Mouse (Mus musculus) neural tube, embryonic 15.5 days (tissue): Measurements from ENCODE around the gene Rxrg. TPM values are rescaled to one million over a fixed set of nuclear protein-coding genes. Genes with fewer than 3 reads are reported as not detected.

ENCODE experiments used
- ATAC-seq: fragments of 200-750 bp; cut with Nextera tagmentation; 2 replicates; pipeline ENCODE4 v1.8.0; 2017; ENCODE audit warnings: mild to moderate bottlenecking, moderate TSS enrichment, moderate library complexity; ENCODE audit not compliant: low FRiP score
- H3K27ac ChIP-seq: fragments of 300-500 bp; sonication (generic); replicated peaks from 2 replicates; pipeline ENCODE4 v1.5.1; 2015; ENCODE audit warnings: mild to moderate bottlenecking, inconsistent platforms
- H3K27me3 ChIP-seq: fragments of 300-500 bp; sonication (generic); replicated peaks from 2 replicates; pipeline ENCODE4 v1.6.1; 2015; ENCODE audit warnings: inconsistent platforms
- H3K36me3 ChIP-seq: fragments of 300-500 bp; sonication (generic); 2 replicates; pipeline ENCODE4 v1.6.1; 2015; ENCODE audit warnings: inconsistent platforms
- H3K4me1 ChIP-seq: fragments of 300-500 bp; sonication (generic); 2 replicates; pipeline ENCODE4 v1.6.1; 2015; ENCODE audit warnings: inconsistent platforms
- H3K4me2 ChIP-seq: fragments of 300-500 bp; sonication (generic); 2 replicates; pipeline ENCODE4 v1.6.1; 2015; ENCODE audit warnings: inconsistent platforms, mild to moderate bottlenecking, moderate library complexity
- H3K4me3 ChIP-seq: fragments of 300-500 bp; sonication (generic); replicated peaks from 2 replicates; pipeline ENCODE4 v1.5.1; 2015; ENCODE audit warnings: mild to moderate bottlenecking, inconsistent platforms
- H3K9ac ChIP-seq: fragments of 300-500 bp; sonication (generic); replicated peaks from 2 replicates; pipeline ENCODE4 v1.6.1; 2015; ENCODE audit warnings: mild to moderate bottlenecking, inconsistent platforms
- H3K9me3 ChIP-seq: fragments of 300-500 bp; sonication (generic); replicated peaks from 2 replicates; pipeline ENCODE4 v1.6.1; 2016; ENCODE audit warnings: inconsistent platforms
- WGBS: fragments of 180-500 bp; shearing (Covaris S2); methylation state at CpG from one replicate; pipeline ENCODE4 v1.1.7; 2015; ENCODE audit warnings: mixed read lengths; 5-methylcytosine and 5-hydroxymethylcytosine counted together
- polyA plus RNA-seq: library from polyadenylated mRNA; unstranded; fragments of >200 nt; fragmentation: Nextera tagmentation; extraction: Ambion mirVana; gene quantifications from 2 replicates; pipeline ENCODE4 v1.2.1, GENCODE M21; 2015

The Rxrg gene
- polyA plus RNA-seq, 1 experiment from 2014 or later: 20.8 TPM

DNA sequence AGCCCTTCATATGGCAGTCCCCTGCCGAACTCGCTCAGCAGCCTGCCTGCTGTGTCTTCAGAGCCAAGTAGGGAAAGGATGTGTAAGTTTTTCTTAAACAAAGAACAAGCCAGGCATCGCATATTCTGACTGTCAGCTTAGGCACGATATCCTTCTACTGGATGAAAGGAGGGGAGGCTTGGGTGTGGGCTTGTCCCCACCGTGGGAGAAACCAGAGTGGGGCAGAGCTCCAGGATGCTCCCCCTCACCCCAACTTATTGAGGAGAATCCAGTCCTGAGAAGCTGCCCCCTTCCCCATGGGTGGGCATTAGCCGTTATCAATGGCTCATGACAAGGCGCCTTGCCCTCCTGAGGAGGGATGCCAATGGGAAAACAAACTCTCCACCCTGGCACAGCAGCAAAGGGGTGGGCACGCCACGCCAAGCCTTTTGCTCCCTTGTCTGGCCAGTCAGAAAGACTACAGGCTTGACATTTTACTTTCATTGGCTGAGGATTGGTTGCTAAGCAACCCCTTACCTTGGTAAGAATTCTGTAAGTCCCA is 10.1 kb downstream of the Rxrg start:
- Histone ChIP-seq H3K4me2 (peak overlapping the region; percentile 58), H3K27me3 (no peaks in the 10 kb centered on the region), H3K4me1 (peaks cover 20% of the 10 kb centered on the region), H3K9me3 (no peaks in the 10 kb centered on the region), H3K9ac (no peak overlapping the region), H3K36me3 (no peaks in the 10 kb centered on the region), H3K27ac (peak overlapping the region; percentile 66), H3K4me3 (peak overlapping the region; percentile 15)
- 22% methylated on average over 9 of the region's 9 CpGs for WGBS
- ATAC-seq: peak; percentile 90

DNA sequence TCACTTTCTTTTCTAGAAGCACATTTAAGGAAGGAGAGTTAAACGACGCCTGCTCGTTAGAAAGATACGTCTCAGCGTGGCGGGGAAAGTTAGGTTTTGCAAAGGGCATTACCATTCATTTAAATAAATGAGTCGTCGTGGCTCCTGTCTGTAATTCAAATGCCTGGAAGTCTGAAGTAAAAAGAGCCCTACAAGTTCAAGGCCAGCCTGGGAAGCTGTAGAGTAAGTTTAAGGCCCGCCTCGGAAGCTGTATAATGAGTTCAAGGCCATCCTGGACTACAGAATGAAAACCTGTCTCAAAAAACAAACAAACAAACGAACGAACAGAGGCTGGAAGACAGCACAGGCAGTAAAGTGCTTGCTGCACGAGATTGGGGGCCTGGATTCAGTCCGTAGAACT is 18.9 kb downstream of the Rxrg start:
- ATAC-seq: no peak

DNA sequence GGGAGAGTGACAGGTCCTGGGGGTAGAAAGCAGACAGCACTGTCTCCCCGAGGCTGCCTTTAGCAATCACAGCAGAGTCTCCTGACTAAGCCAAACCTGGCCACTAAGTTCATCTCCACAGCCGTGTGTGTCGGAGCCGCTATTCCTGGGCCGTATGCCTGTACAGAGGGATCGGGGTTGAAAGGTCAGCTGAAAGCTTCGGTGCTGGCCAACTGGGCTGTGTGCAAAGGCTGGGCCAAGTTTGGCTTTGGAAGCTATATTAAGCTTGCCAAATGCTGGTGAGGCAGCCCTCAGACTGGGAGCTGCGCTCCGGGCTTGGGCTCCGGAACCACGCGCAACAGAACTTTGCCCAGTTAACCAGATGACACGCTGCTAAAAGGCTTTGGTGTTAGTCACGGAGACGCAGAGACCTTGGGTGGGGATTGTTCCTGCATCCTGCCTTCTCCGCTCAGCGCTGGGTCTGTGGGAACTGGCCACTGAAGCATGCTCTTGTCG is 19.9 kb downstream of the Rxrg start:
- no peaks in the 10 kb centered on the region for H3K36me3 ChIP-seq
- 0 out of 2 replicates have a peak overlapping the region, but pooled peaks have one; percentile 18 for H3K27ac ChIP-seq
- peaks cover 4% of the 10 kb centered on the region; the same call in 1 of the 2 replicates for H3K4me1 ChIP-seq
- no peak overlapping the region for H3K4me2 ChIP-seq
- peak; percentile 59; the same call in 1 of the 2 replicates for ATAC-seq
- no peak overlapping the region for H3K9ac ChIP-seq
- no peak overlapping the region for H3K4me3 ChIP-seq
- no peaks in the 10 kb centered on the region for H3K27me3 ChIP-seq
- WGBS: 72% methylated on average over 18 of the region's 18 CpGs
- H3K9me3 ChIP-seq: no peaks in the 10 kb centered on the region

More for the DNA sequence above, 18.9 kb downstream of the Rxrg start:
- H3K4me1 ChIP-seq: peaks cover 4% of the 10 kb centered on the region; the same call in 1 of the 2 replicates
- no peaks in the 10 kb centered on the region for H3K27me3 ChIP-seq
- no peak overlapping the region for H3K27ac ChIP-seq
- H3K36me3 ChIP-seq: no peaks in the 10 kb centered on the region
- H3K9ac ChIP-seq: no peak overlapping the region
- 70% methylated on average over 14 of the region's 14 CpGs for WGBS
- H3K4me2 ChIP-seq: no peak overlapping the region
- H3K9me3 ChIP-seq: no peaks in the 10 kb centered on the region
- H3K4me3 ChIP-seq: no peak overlapping the region

DNA sequence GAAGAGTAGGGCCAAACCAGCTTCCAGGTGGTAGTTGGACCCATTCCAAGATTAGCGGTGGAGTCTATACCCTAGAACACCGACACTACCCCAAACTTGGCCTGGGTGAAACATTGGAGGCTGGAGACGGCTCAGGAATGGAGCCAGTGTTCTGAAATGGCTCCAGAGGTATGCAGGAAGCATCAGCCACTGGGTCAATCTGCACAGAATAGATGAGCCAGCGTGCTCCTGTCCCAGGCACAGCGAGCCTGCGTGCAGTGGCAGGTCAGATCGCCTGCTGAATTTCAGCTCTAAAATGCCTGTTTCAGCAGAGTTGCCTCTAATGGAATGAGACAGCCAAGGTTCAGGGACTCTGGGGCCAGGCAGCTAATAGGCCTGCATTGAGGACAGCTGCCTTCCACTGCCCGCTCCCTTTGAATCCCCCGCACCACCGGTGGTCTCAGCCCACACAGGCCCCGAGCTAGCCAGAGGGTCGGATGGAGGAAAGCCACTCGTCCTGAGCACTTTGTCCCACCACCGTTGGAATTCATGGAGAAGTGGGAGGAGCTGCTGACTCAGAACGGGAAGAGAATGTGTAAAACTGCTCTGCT is 22.1 kb downstream of the Rxrg start:
- no peak overlapping the region for H3K4me2 ChIP-seq
- H3K9me3 ChIP-seq: no peaks in the 10 kb centered on the region
- no peak for ATAC-seq
- 77% methylated on average over 15 of the region's 15 CpGs for WGBS
- H3K27me3 ChIP-seq: no peaks in the 10 kb centered on the region
- H3K4me3 ChIP-seq: no peak overlapping the region
- no peaks in the 10 kb centered on the region for H3K36me3 ChIP-seq
- H3K27ac ChIP-seq: no peak overlapping the region
- no peak overlapping the region for H3K9ac ChIP-seq
- H3K4me1 ChIP-seq: peaks cover 4% of the 10 kb centered on the region; the same call in 1 of the 2 replicates

DNA sequence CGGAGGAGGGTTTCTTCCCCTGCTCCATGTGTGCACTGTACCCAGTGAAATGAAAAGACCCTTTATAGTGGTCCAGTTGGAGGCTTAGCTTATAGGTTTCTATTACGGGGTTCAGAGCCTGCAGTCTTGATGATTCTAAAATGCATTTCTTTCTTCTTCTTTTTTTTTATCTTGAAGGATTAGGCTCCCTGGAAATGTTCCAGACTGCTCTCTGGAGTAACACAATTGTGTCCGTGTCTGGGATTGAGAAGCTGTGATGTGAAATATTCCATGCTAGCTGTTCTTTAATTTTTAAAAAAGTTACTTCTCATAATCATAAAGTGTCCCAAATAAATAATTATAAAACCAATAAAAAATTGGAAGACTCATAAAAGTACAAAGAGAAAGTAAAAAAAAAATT is 26.9 kb downstream of the Rxrg start:
- ATAC-seq: no peak
- Histone ChIP-seq H3K27ac (no peak overlapping the region), H3K27me3 (no peaks in the 10 kb centered on the region), H3K4me2 (no peak overlapping the region), H3K9me3 (no peaks in the 10 kb centered on the region), H3K4me3 (no peak overlapping the region), H3K4me1 (no peaks in the 10 kb centered on the region), H3K36me3 (no peaks in the 10 kb centered on the region), H3K9ac (no peak overlapping the region)
- 54% methylated on average over 3 of the region's 3 CpGs for WGBS

GRCm38 (mm10) chr1:167631765-167632164 is 33.6 kb downstream of the Rxrg start:
- Histone ChIP-seq H3K27me3 (0 out of 2 replicates have a peak, but pooled peaks cover 3% of the 10 kb centered on the region), H3K9ac (no peak overlapping the region), H3K4me3 (no peak overlapping the region), H3K27ac (no peak overlapping the region), H3K4me2 (no peak overlapping the region), H3K4me1 (no peaks in the 10 kb centered on the region), H3K36me3 (no peaks in the 10 kb centered on the region), H3K9me3 (no peaks in the 10 kb centered on the region)
- ATAC-seq: no peak
- WGBS: 93% methylated on average over 6 of the region's 6 CpGs

DNA sequence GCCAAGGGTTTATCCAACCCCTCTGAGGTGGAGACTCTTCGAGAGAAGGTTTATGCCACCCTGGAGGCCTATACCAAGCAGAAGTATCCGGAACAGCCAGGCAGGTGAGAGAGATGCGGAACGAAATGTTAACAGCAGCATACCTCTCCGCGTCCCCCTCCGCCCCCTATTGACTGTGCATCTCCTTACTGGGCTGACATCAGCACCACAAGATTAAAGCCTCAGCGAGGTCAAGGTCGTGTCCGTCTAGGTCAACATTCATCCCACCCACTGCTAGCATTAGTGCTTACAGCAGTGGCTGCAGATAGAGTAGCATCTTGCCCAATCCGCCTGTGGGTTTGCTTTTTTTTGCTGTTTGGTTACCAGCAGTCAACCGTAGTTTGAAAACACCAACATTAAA is 37.5 kb downstream of the Rxrg start:
- Histone ChIP-seq H3K27me3 (0 out of 2 replicates have a peak, but pooled peaks cover 3% of the 10 kb centered on the region), H3K9ac (no peak overlapping the region), H3K9me3 (no peaks in the 10 kb centered on the region), H3K4me1 (no peaks in the 10 kb centered on the region), H3K36me3 (no peaks in the 10 kb centered on the region), H3K4me3 (no peak overlapping the region), H3K27ac (no peak overlapping the region), H3K4me2 (no peak overlapping the region)
- no peak for ATAC-seq
- WGBS: 56% methylated on average over 12 of the region's 12 CpGs

DNA sequence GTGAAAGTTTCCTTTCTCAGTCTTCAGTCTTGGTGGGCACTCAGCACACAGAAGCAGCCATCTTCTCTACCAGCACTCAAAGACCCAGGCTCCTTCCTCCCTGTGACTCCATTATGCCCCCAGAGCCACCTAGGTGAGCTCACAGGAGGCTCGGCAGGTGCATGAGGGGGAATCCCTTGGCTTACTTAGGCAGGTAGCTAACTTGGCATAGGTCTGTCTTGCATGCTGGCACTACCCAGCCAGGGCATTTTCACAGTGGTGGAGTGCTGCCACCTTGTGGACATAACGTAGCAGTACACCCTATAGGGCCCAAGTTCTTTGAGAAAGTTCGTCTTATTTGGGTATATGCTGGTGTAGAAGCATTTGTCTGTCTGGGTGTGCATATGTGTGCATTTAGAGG is 38.8 kb downstream of the Rxrg start:
- WGBS: 12% methylated on average over 3 of the region's 3 CpGs
- Histone ChIP-seq H3K27me3 (0 out of 2 replicates have a peak, but pooled peaks cover 3% of the 10 kb centered on the region), H3K36me3 (no peaks in the 10 kb centered on the region), H3K4me1 (no peaks in the 10 kb centered on the region), H3K9ac (no peak overlapping the region), H3K4me2 (no peak overlapping the region), H3K9me3 (no peaks in the 10 kb centered on the region), H3K27ac (no peak overlapping the region), H3K4me3 (no peak overlapping the region)
- ATAC-seq: peak; percentile 72

DNA sequence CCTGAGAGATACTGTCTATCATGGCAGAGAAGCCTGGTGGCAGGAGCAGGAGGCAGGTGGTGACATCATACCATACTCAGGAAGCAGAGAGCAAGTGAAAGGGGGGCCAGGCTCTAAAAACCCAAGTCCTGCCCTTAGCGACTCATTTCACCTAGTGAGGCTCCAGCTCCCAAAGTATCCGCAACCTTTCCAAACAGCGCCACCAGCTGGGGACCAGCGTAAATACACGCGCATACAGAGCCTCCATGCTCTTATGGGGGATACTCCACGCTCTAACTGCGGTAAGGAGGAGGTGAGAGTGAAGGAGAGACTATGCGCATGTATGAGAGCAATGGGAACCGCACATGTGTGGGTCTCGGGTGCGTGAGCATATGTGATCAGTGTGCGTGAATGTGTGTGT is 39.9 kb downstream of the Rxrg start:
- no peak overlapping the region for H3K27ac ChIP-seq
- no peak overlapping the region for H3K4me3 ChIP-seq
- ATAC-seq: no peak
- H3K4me1 ChIP-seq: no peaks in the 10 kb centered on the region
- no peak overlapping the region for H3K9ac ChIP-seq
- no peaks in the 10 kb centered on the region for H3K9me3 ChIP-seq
- H3K4me2 ChIP-seq: no peak overlapping the region
- 0 out of 2 replicates have a peak, but pooled peaks cover 3% of the 10 kb centered on the region for H3K27me3 ChIP-seq
- 49% methylated on average over 13 of the region's 13 CpGs for WGBS
- no peaks in the 10 kb centered on the region for H3K36me3 ChIP-seq

DNA sequence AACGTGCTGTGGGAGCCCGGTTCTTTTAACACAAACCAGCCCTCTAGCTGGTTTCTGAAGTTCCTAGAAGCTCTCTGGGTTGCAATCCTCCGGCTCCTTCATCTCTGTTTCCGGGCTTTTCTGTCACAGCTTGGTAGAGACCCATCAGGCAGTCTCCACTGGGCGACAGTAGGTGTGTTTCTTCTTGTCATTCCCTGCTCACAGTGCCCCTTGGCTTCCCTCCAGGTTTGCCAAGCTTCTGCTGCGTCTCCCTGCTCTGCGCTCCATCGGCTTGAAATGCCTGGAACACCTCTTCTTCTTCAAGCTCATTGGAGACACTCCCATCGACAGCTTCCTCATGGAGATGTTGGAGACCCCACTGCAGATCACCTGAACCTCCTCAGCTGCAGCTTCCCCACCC is 40.7 kb downstream of the Rxrg start:
- H3K27ac ChIP-seq: no peak overlapping the region
- no peaks in the 10 kb centered on the region for H3K36me3 ChIP-seq
- no peak overlapping the region for H3K4me2 ChIP-seq
- 0 out of 2 replicates have a peak, but pooled peaks cover 2% of the 10 kb centered on the region for H3K27me3 ChIP-seq
- H3K4me3 ChIP-seq: no peak overlapping the region
- H3K9ac ChIP-seq: no peak overlapping the region
- no peaks in the 10 kb centered on the region for H3K4me1 ChIP-seq
- 65% methylated on average over 9 of the region's 9 CpGs for WGBS
- no peak for ATAC-seq
- no peaks in the 10 kb centered on the region for H3K9me3 ChIP-seq

DNA sequence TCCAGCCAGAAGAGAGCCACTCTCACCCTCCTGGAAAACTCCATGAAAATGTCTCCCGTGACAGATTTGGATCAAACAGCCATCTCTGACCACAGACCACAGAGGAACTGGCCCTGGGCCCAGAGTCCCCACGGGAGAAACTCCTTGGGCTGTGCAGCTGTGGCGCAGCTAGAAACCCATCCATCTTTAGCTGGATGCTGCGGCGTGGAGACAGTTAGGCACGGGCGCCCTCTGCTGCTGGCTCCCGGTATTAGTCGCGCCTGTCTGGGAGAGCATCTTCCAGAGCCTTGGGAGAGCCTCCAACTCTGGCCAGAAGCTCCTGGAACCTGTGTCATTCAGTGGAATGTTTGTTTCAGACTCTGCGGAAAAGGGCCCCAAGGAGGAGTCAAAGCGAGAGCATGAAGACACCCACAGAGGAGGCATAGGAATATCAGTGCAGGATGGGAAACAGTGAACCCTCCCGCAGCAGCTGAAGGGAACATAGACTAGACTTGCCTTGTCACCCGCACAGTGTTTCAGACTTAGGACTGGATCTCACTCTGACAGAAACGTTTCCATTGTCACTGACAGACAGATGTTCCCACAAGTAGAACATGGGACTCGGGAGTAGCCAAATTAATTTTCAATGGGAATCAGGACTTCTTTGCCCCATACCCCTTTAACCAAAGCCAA is 46.8 kb downstream of the Rxrg start:
- H3K9me3 ChIP-seq: no peaks in the 10 kb centered on the region
- H3K27me3 ChIP-seq: no peaks in the 10 kb centered on the region
- peak; percentile 75 for ATAC-seq
- H3K9ac ChIP-seq: no peak overlapping the region
- no peak overlapping the region for H3K4me3 ChIP-seq
- H3K36me3 ChIP-seq: no peaks in the 10 kb centered on the region
- H3K27ac ChIP-seq: no peak overlapping the region
- 19% methylated on average over 16 of the region's 16 CpGs for WGBS
- H3K4me2 ChIP-seq: peak overlapping the region; percentile 45
- peaks cover 3% of the 10 kb centered on the region; the same call in 1 of the 2 replicates for H3K4me1 ChIP-seq

- no peak overlapping the region for H3K4me2 ChIP-seq
- 92% methylated on average over 3 of the region's 3 CpGs for WGBS
- ATAC-seq: no peak
- no peak overlapping the region for H3K27ac ChIP-seq
- H3K27me3 ChIP-seq: no peaks in the 10 kb centered on the region
- H3K4me3 ChIP-seq: no peak overlapping the region
- H3K9me3 ChIP-seq: no peaks in the 10 kb centered on the region
- H3K4me1 ChIP-seq: peaks cover 3% of the 10 kb centered on the region; the same call in 1 of the 2 replicates
- H3K9ac ChIP-seq: no peak overlapping the region
- no peaks in the 10 kb centered on the region for H3K36me3 ChIP-seq
Observed at GRCm38 (mm10) chr1:167648670-167649069, 50.5 kb downstream of the Rxrg start.
